Mouse (Mus musculus) frontal cortex, postnatal 25 days (tissue): Measurements from ENCODE around the gene Ewsr1.
A peak's percentile ranks its signal among the peaks of the same experiment; 100 is the strongest.
"Not testable (repeated sequence)": the region's sequence is repeated elsewhere in the genome, so short reads cannot be mapped to it uniquely, and the experiment has no call there.

Source experiments
- DNase-seq, 2 experiments: peaks; one replicate each; pipeline ENCODE4 v3.0.0; 2022; ENCODE audit warnings: low spot score in 2 of 2

The Ewsr1 gene

GRCm38 (mm10) chr11:5096480-5097020 lies 2.5 kb downstream of the Ewsr1 start:
- DNase-seq: no peak

GRCm38 (mm10) chr11:5095877-5096276 lies 3.2 kb downstream of the Ewsr1 start:
- no peak for DNase-seq

- DNase-seq: no peak
Observed at GRCm38 (mm10) chr11:5091706-5092105, 7.4 kb downstream of the Ewsr1 start.

- no peak for DNase-seq
Observed at GRCm38 (mm10) chr11:5089147-5089546, 9.9 kb downstream of the Ewsr1 start.

- DNase-seq: not testable (repeated sequence)
Observed at GRCm38 (mm10) chr11:5076843-5077242, 22.2 kb downstream of the Ewsr1 start.

- no peak for DNase-seq
Observed at GRCm38 (mm10) chr11:5075760-5076159, 23.3 kb downstream of the Ewsr1 start.

GRCm38 (mm10) chr11:5074882-5075281 lies 24.2 kb downstream of the Ewsr1 start:
- DNase-seq: no peak

GRCm38 (mm10) chr11:5068126-5068971 lies 30.7 kb downstream of the Ewsr1 start:
- DNase-seq: no peak

GRCm38 (mm10) chr11:5067063-5067462 lies 32.0 kb downstream of the Ewsr1 start:
- DNase-seq: no peak

GRCm38 (mm10) chr11:5065056-5065821 lies 33.8 kb downstream of the Ewsr1 start, which contains the start of gene Gas2l1:
TSS of gene Gas2l1 (minus strand) at chr11:5065327.
- DNase-seq: peak; percentile 60 to 79

- DNase-seq: peak in 1 of 2 experiments; percentile 26
Observed at GRCm38 (mm10) chr11:5064282-5065055, 34.6 kb downstream of the Ewsr1 start.

GRCm38 (mm10) chr11:5063561-5064281 lies 35.3 kb downstream of the Ewsr1 start:
- DNase-seq: no peak

- DNase-seq: no peak
Observed at GRCm38 (mm10) chr11:5062860-5063505, 36.1 kb downstream of the Ewsr1 start.

- no peak for DNase-seq
Observed at GRCm38 (mm10) chr11:5062326-5062725, 36.7 kb downstream of the Ewsr1 start.

GRCm38 (mm10) chr11:5061413-5062139 lies 37.5 kb downstream of the Ewsr1 start:
- peak; percentile 91 to 96 for DNase-seq

- DNase-seq: no peak
Observed at GRCm38 (mm10) chr11:5060756-5061412, 38.2 kb downstream of the Ewsr1 start.

- peak in 1 of 2 experiments; percentile 52 for DNase-seq
Observed at GRCm38 (mm10) chr11:5059704-5060156, 39.3 kb downstream of the Ewsr1 start.

GRCm38 (mm10) chr11:5059230-5059629 lies 39.8 kb downstream of the Ewsr1 start:
- DNase-seq: no peak

- DNase-seq: no peak
Observed at GRCm38 (mm10) chr11:5058783-5059182, 40.3 kb downstream of the Ewsr1 start.
